Mouse (Mus musculus): ENCODE results near the gene Tssk2. TPM values are rescaled to one million over a fixed set of nuclear protein-coding genes. Genes with fewer than 3 reads are reported as not detected.

The Tssk2 gene
- 0.17 TPM in 1 of 2 replicates, not detected in the other for polyA plus RNA-seq (2015; fragmentation: Nextera tagmentation; extraction: Ambion mirVana)

DNA sequence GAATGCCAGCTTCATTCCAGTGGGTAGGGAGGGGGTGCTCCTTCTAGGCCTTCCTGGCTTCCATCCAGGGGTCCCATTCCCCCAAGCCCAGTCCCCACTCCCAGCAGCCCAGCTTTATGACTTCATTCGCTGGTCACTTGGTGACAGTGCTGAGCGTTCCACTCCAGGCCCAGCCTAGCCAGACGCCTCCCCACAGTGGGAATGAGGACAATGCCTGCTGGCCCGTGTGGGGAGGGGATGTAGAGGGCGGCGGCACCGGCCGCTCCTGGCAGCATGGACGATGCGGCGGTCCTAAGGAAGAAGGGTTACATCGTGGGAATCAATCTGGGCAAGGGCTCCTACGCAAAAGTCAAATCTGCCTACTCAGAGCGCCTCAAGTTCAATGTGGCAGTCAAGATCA is at the start of gene Tssk2, which contains the start of gene Dgcr2:
Gene Tssk2, plus strand, starts transcription at position 176 of the 400 bp plus-strand sequence.
Gene Dgcr2, minus strand, starts transcription at position 101 of the 400 bp plus-strand sequence.
- no peak within 1 kb of the TSS for H3K9ac ChIP-seq (replicated peaks; ENCODE audit: low read depth, low read length)
- peaks cover 17% of the 10 kb centered on the region for H3K36me3 ChIP-seq (ENCODE audit: control insufficient read depth, insufficient read depth)
- H3K27me3 ChIP-seq (replicated peaks; ENCODE audit: control insufficient read depth, insufficient read depth, low read length), result no peaks in the 10 kb centered on the region
- no peaks in the 10 kb centered on the region for H3K4me1 ChIP-seq (replicated peaks; ENCODE audit: control insufficient read depth, insufficient read depth, low read length)
- H3K27ac ChIP-seq (ENCODE audit: low read length), result no peak within 1 kb of the TSS
- no peaks in the 10 kb centered on the region for H3K9me3 ChIP-seq (ENCODE audit: control insufficient read depth, low read length)
- no peak within 1 kb of the TSS for H3K4me3 ChIP-seq (replicated peaks; ENCODE audit: low read length)
- WGBS, result 92% methylated on average over 14 of the region's 14 CpGs
- no peak for ATAC-seq
- no peak within 1 kb of the TSS for H3K4me2 ChIP-seq (ENCODE audit: low read length)

DNA sequence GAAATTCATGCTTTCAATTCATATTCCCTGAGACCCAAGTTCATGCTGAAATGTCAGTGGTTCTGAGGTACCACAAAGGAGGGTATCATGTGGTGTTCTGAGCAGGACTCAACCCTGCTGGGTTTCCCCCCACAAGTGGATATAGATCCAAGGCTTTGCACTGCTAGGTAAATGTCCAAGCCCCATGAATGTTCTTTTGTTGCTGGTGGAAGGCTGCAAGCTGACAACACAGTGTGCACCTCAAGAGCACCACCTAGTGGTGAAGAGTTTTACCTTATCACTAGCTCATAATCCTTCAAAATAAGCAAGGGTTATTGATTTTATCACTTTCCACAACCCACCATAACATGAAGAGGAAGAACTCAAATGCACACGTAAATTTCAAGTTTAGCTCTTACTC is 49.5 kb upstream of the Tssk2 start:
- 31% methylated on average over 1 of the region's 1 CpGs for WGBS
- peaks cover 29% of the 10 kb centered on the region for H3K36me3 ChIP-seq (ENCODE audit: control insufficient read depth, insufficient read depth)

DNA sequence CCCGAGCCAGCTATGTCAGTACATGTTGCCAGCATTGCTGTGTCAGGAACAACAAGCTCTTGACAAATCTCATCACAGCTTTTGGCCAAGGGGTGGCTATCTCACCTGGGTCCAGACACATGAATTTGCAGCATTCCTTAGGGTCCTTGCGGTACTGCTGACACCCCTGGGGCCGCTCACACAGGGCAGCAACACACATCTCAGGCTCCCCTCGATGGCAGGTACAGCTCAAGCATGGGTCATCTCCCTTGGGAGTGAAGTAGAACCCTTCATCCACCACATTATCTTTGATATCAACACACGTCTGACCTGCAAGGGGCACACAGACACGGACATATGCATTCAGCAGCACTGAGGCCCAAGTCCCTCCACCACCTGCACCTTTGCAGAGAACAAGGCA is 49.0 kb upstream of the Tssk2 start:
- ATAC-seq, result no peak
- H3K9ac ChIP-seq (replicated peaks; ENCODE audit: low read depth, low read length), result no peak overlapping the region
- no peaks in the 10 kb centered on the region for H3K4me1 ChIP-seq (replicated peaks; ENCODE audit: control insufficient read depth, insufficient read depth, low read length)
- no peak overlapping the region for H3K4me3 ChIP-seq (replicated peaks; ENCODE audit: low read length)
- 86% methylated on average over 6 of the region's 6 CpGs for WGBS
- H3K4me2 ChIP-seq (ENCODE audit: low read length), result no peak overlapping the region
- H3K9me3 ChIP-seq (ENCODE audit: control insufficient read depth, low read length), result no peaks in the 10 kb centered on the region
- H3K36me3 ChIP-seq (ENCODE audit: control insufficient read depth, insufficient read depth), result peaks cover 31% of the 10 kb centered on the region
- no peaks in the 10 kb centered on the region for H3K27me3 ChIP-seq (replicated peaks; ENCODE audit: control insufficient read depth, insufficient read depth, low read length)
- H3K27ac ChIP-seq (ENCODE audit: low read length), result no peak overlapping the region

More for the DNA sequence above, 49.5 kb upstream of the Tssk2 start:
- Histone ChIP-seq H3K4me1 (replicated peaks; ENCODE audit: control insufficient read depth, insufficient read depth, low read length) (no peaks in the 10 kb centered on the region), H3K27ac (ENCODE audit: low read length) (peak overlapping the region; percentile 56), H3K27me3 (replicated peaks; ENCODE audit: control insufficient read depth, insufficient read depth, low read length) (no peaks in the 10 kb centered on the region), H3K4me2 (ENCODE audit: low read length) (no peak overlapping the region), H3K4me3 (replicated peaks; ENCODE audit: low read length) (no peak overlapping the region), H3K9ac (replicated peaks; ENCODE audit: low read depth, low read length) (no peak overlapping the region), H3K9me3 (ENCODE audit: control insufficient read depth, low read length) (no peaks in the 10 kb centered on the region)
- peak; percentile 75 for ATAC-seq

DNA sequence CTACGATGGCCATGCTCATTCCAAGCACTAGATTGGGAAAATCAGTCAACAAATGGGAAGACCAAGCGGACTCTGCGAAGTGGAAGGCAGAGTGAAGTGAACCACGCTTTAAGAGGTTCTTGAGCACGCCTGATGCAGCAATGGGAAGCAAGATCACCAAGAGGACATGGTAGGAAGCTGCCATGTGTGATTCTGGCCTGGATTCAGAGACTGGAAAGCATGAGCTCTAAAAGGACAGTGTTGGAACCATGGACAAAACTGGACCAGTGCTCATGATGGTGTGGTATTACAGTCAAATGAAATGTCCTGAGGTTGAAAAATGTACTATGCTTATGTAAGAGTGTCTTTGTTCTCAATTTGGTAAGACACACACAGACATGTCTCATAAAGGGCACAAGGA is 47.1 kb upstream of the Tssk2 start:
- Histone ChIP-seq H3K9ac (replicated peaks; ENCODE audit: low read depth, low read length) (no peak overlapping the region), H3K4me1 (replicated peaks; ENCODE audit: control insufficient read depth, insufficient read depth, low read length) (no peaks in the 10 kb centered on the region), H3K9me3 (ENCODE audit: control insufficient read depth, low read length) (no peaks in the 10 kb centered on the region), H3K36me3 (ENCODE audit: control insufficient read depth, insufficient read depth) (peaks cover 27% of the 10 kb centered on the region), H3K27ac (ENCODE audit: low read length) (no peak overlapping the region), H3K4me3 (replicated peaks; ENCODE audit: low read length) (no peak overlapping the region), H3K27me3 (replicated peaks; ENCODE audit: control insufficient read depth, insufficient read depth, low read length) (no peaks in the 10 kb centered on the region), H3K4me2 (ENCODE audit: low read length) (no peak overlapping the region)
- 93% methylated on average over 5 of the region's 5 CpGs for WGBS
- ATAC-seq, result no peak

DNA sequence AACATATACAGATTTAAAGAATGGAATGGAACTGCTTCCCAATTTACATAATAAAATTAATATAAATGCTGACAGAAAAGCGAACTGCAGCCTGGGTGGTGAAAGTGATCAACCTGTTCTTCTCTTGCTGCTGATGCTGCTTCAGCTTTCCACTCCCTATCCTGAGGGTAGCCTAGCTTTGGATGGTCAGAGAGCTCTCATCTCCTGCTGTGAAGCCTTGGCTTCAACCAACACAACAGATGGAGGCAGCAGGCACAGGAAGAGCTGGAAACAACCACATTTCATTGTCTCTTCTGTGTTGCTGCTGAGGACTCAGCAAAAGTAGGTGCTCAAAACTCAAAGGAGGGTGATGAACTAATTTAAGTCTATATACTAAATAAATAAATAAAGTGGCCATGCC is 46.6 kb upstream of the Tssk2 start:
- WGBS, result 100% methylated on average over 1 of the region's 1 CpGs

DNA sequence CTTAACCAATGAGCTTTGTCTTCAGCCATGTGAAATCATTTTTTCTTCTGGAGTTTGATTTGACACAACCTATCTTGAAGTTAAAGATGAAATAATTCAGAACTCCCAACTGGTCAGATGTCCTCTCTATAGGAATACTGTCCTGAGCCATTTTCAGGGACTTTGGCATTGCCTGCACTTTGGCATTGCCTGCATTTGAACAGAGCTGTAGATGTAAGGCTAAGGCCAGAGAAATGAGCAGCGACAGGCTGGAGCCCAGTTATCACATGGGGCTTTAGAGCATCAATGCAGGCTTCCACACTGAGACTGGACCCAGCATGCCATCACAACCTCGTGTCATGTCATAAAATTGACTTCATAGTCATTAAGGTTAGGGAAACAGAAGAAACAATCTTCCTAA is 45.2 kb upstream of the Tssk2 start:
- Histone ChIP-seq H3K36me3 (ENCODE audit: control insufficient read depth, insufficient read depth) (peaks cover 34% of the 10 kb centered on the region), H3K4me1 (replicated peaks; ENCODE audit: control insufficient read depth, insufficient read depth, low read length) (no peaks in the 10 kb centered on the region)
- 87% methylated on average over 2 of the region's 2 CpGs for WGBS

More for the DNA sequence above, 46.6 kb upstream of the Tssk2 start:
- Histone ChIP-seq H3K9ac (replicated peaks; ENCODE audit: low read depth, low read length) (no peak overlapping the region), H3K4me1 (replicated peaks; ENCODE audit: control insufficient read depth, insufficient read depth, low read length) (no peaks in the 10 kb centered on the region), H3K9me3 (ENCODE audit: control insufficient read depth, low read length) (no peaks in the 10 kb centered on the region), H3K36me3 (ENCODE audit: control insufficient read depth, insufficient read depth) (peaks cover 26% of the 10 kb centered on the region), H3K27ac (ENCODE audit: low read length) (no peak overlapping the region), H3K27me3 (replicated peaks; ENCODE audit: control insufficient read depth, insufficient read depth, low read length) (no peaks in the 10 kb centered on the region), H3K4me3 (replicated peaks; ENCODE audit: low read length) (no peak overlapping the region), H3K4me2 (ENCODE audit: low read length) (no peak overlapping the region)
- no peak for ATAC-seq

DNA sequence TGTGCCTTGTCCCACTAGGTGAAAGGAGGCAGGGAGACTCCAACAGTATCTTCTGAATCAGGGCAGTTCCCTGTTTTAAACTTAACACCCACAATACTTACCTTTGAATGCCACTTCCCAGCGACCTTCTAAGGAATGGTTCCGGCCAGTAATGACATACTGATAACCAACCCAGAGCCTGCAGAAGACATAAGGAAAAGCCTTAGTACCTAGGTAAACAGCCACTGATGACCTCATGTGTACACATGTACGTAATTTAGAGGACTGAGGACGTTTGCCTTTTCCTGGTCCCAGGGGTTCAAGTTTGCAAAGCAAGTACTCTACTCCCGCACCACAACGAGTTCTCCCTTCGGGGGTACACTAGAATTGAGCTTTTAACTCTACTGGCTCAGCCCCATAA is 41.3 kb upstream of the Tssk2 start:
- Histone ChIP-seq H3K27me3 (replicated peaks; ENCODE audit: control insufficient read depth, insufficient read depth, low read length) (no peaks in the 10 kb centered on the region), H3K27ac (ENCODE audit: low read length) (no peak overlapping the region), H3K9me3 (ENCODE audit: control insufficient read depth, low read length) (no peaks in the 10 kb centered on the region), H3K4me3 (replicated peaks; ENCODE audit: low read length) (no peak overlapping the region), H3K4me2 (ENCODE audit: low read length) (no peak overlapping the region), H3K9ac (replicated peaks; ENCODE audit: low read depth, low read length) (no peak overlapping the region), H3K4me1 (replicated peaks; ENCODE audit: control insufficient read depth, insufficient read depth, low read length) (no peaks in the 10 kb centered on the region), H3K36me3 (ENCODE audit: control insufficient read depth, insufficient read depth) (peaks cover 32% of the 10 kb centered on the region)
- ATAC-seq, result no peak
- 93% methylated on average over 7 of the region's 7 CpGs for WGBS

More for the DNA sequence above, 45.2 kb upstream of the Tssk2 start:
- no peaks in the 10 kb centered on the region for H3K9me3 ChIP-seq (ENCODE audit: control insufficient read depth, low read length)
- ATAC-seq, result no peak
- no peak overlapping the region for H3K9ac ChIP-seq (replicated peaks; ENCODE audit: low read depth, low read length)
- H3K27me3 ChIP-seq (replicated peaks; ENCODE audit: control insufficient read depth, insufficient read depth, low read length), result no peaks in the 10 kb centered on the region
- no peak overlapping the region for H3K4me2 ChIP-seq (ENCODE audit: low read length)
- no peak overlapping the region for H3K27ac ChIP-seq (ENCODE audit: low read length)
- H3K4me3 ChIP-seq (replicated peaks; ENCODE audit: low read length), result no peak overlapping the region

DNA sequence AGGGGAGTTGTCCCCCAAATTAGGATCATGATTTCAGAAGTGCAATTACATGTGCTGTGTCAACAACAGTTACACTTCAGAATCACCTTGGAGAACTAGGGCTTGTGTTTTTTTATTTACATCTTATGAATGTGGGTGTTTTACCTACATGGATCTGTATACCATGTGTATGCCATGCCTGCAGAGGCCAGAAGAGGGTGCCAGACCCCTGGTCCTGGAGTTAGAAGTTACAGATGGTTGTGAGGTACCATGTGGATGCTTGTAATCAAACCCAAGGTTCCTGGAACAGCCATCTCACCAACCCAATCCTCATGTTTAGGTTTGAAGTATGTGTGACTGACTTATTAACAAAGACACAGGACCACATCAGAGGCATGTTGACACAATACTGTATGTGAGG is 39.8 kb upstream of the Tssk2 start:
- H3K9ac ChIP-seq (replicated peaks; ENCODE audit: low read depth, low read length), result no peak overlapping the region
- peak; percentile 49; the same call in 1 of the 2 replicates for ATAC-seq
- H3K27ac ChIP-seq (ENCODE audit: low read length), result no peak overlapping the region
- no peaks in the 10 kb centered on the region for H3K27me3 ChIP-seq (replicated peaks; ENCODE audit: control insufficient read depth, insufficient read depth, low read length)
- H3K9me3 ChIP-seq (ENCODE audit: control insufficient read depth, low read length), result no peaks in the 10 kb centered on the region
- no peak overlapping the region for H3K4me3 ChIP-seq (replicated peaks; ENCODE audit: low read length)
- H3K4me1 ChIP-seq (replicated peaks; ENCODE audit: control insufficient read depth, insufficient read depth, low read length), result no peaks in the 10 kb centered on the region
- no peak overlapping the region for H3K4me2 ChIP-seq (ENCODE audit: low read length)
- peaks cover 29% of the 10 kb centered on the region for H3K36me3 ChIP-seq (ENCODE audit: control insufficient read depth, insufficient read depth)

DNA sequence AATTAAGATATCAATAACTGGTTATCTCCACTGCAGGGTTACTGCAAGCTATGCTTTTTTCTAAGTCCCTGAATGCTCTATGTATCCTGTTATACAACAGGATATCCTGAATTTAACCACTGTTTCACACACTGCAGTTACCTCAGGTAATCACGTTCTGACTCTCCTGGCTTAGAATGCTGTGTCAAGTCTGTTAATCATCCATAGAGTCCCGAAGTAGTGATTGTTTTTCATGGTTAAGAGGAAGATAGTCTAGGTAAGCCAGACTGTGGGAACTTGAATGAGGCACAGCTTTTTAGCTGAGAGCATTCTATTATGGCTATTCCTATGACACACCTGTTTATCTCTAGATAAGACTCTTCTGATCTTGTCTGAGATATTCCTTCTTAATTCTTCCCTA is 33.1 kb upstream of the Tssk2 start:
- Histone ChIP-seq H3K9me3 (ENCODE audit: control insufficient read depth, low read length) (no peaks in the 10 kb centered on the region), H3K4me3 (replicated peaks; ENCODE audit: low read length) (no peak overlapping the region), H3K36me3 (ENCODE audit: control insufficient read depth, insufficient read depth) (no peaks in the 10 kb centered on the region), H3K9ac (replicated peaks; ENCODE audit: low read depth, low read length) (no peak overlapping the region), H3K27ac (ENCODE audit: low read length) (no peak overlapping the region), H3K27me3 (replicated peaks; ENCODE audit: control insufficient read depth, insufficient read depth, low read length) (no peaks in the 10 kb centered on the region), H3K4me2 (ENCODE audit: low read length) (no peak overlapping the region), H3K4me1 (replicated peaks; ENCODE audit: control insufficient read depth, insufficient read depth, low read length) (no peaks in the 10 kb centered on the region)
- 92% methylated on average over 2 of the region's 2 CpGs for WGBS
- ATAC-seq, result no peak

DNA sequence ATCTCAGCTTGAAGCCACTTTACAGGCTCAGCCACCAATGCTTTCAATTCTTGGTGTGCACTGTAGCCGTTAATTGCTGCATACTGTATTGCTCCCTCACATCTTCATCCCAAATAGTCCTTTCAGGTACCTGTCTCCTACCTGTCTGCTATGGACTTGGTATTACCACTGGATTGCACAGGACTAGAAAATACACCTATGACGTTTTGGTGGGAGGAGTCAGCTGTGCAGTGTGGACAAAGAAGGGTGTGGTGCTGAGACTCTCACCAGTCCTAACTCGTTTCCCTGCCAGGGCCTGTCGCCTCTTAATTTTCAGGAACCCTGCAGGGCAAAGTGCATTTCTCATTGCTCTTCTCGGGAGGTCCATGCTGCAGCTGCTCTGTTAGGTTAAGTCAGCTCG is 32.7 kb upstream of the Tssk2 start:
- Histone ChIP-seq H3K9me3 (ENCODE audit: control insufficient read depth, low read length) (no peaks in the 10 kb centered on the region), H3K27me3 (replicated peaks; ENCODE audit: control insufficient read depth, insufficient read depth, low read length) (no peaks in the 10 kb centered on the region), H3K4me1 (replicated peaks; ENCODE audit: control insufficient read depth, insufficient read depth, low read length) (no peaks in the 10 kb centered on the region), H3K27ac (ENCODE audit: low read length) (no peak overlapping the region), H3K9ac (replicated peaks; ENCODE audit: low read depth, low read length) (no peak overlapping the region), H3K4me3 (replicated peaks; ENCODE audit: low read length) (no peak overlapping the region), H3K36me3 (ENCODE audit: control insufficient read depth, insufficient read depth) (peaks cover 3% of the 10 kb centered on the region; the same call in 1 of the 2 replicates), H3K4me2 (ENCODE audit: low read length) (no peak overlapping the region)
- ATAC-seq, result no peak
- WGBS, result 74% methylated on average over 6 of the region's 6 CpGs
